ENCODE assay signal across 14 mouse cellular contexts in genomic region chr5:75808551-75809332, GRCm38 (mm10).
A peak's percentile ranks its signal among the peaks of the same experiment; 100 is the strongest.
DNase-seq lines count a peak whose midpoint lies in the region; ATAC-seq and TF ChIP-seq lines count a peak whose summit lies in the region.
"Had no signal": no experiment of that assay in that cellular context is flagged by ENCODE, and none has a peak within 500 bp of the region (broad histone marks: within the 10 kb centered on the region; RNA-seq: fewer than 3 reads in every experiment).

No protein-coding gene starts in this region.

- no peak overlapping the region for H3K4me3 ChIP-seq in heart, embryonic 16.5 days (ENCODE audit: low read length)
- H3K4me3 ChIP-seq in heart, adult 2 months = no peak overlapping the region
- H3K4me3 ChIP-seq: hindbrain, embryonic 12.5 days; liver, embryonic 15.5 days; midbrain, embryonic 10.5 days had no signal

- no peaks in the 10 kb centered on the region for H3K27me3 ChIP-seq in heart, embryonic 16.5 days (ENCODE audit: control insufficient read depth, insufficient read depth, low read length)
- H3K27me3 ChIP-seq in heart, adult 2 months (ENCODE audit: control insufficient read depth, insufficient read depth, low read length) = peaks cover 1% of the 10 kb centered on the region; the same call in 1 of the 2 replicates
- H3K27me3 ChIP-seq: hindbrain, embryonic 12.5 days; liver, embryonic 15.5 days had no signal

- 73% methylated on average over 18 of the region's 18 CpGs for WGBS in heart, embryonic 16.5 days
- WGBS in heart, adult 2 months = 59% methylated on average over 18 of the region's 18 CpGs

- H3K27ac ChIP-seq in heart, embryonic 16.5 days (ENCODE audit: low read length) = peak overlapping the region; percentile 15; the same call in 1 of the 2 replicates
- H3K27ac ChIP-seq in heart, adult 2 months = no peak overlapping the region
- H3K27ac ChIP-seq: hindbrain, embryonic 12.5 days; liver, embryonic 15.5 days; midbrain, embryonic 10.5 days had no signal

- H3K36me3 ChIP-seq in heart, embryonic 16.5 days (ENCODE audit: control insufficient read depth, insufficient read depth) = no peaks in the 10 kb centered on the region
- H3K36me3 ChIP-seq in heart, adult 2 months (ENCODE audit: control insufficient read depth, insufficient read depth, low read length) = no peaks in the 10 kb centered on the region
- H3K36me3 ChIP-seq: hindbrain, embryonic 12.5 days; liver, embryonic 15.5 days; midbrain, embryonic 10.5 days had no signal

- no peaks in the 10 kb centered on the region; the same call in 1 of the 2 replicates for H3K4me1 ChIP-seq in heart, embryonic 16.5 days (ENCODE audit: control insufficient read depth, insufficient read depth, low read length)
- H3K4me1 ChIP-seq in heart, adult 2 months (ENCODE audit: control insufficient read depth, insufficient read depth, low read length) = no peaks in the 10 kb centered on the region
- H3K4me1 ChIP-seq: hindbrain, embryonic 12.5 days had no signal

- ATAC-seq in heart, embryonic 16.5 days (replicated peaks; ENCODE audit: extremely low read depth, insufficient read depth, low FRiP score) = peak; percentile 32; the same call in 1 of the 2 replicates
- ATAC-seq: forebrain, embryonic 16.5 days; Patski had no signal

- H3K79me2 ChIP-seq in heart, adult 2 months (replicated peaks; ENCODE audit: control insufficient read depth, insufficient read depth, low read length) = no peaks in the 10 kb centered on the region

- intact Hi-C loops in heart, adult 2 months (cut with DNase I) = no loop called here

- no peak for TF ChIP-seq CTCF in heart, adult 2 months (IDR thresholded peaks at IDR 0.05)

- no peak overlapping the region for H3K9ac ChIP-seq in heart, embryonic 16.5 days (ENCODE audit: low read length)
- no peak overlapping the region for H3K9ac ChIP-seq in heart, adult 2 months (ENCODE audit: low read depth, low read length)
- H3K9ac ChIP-seq: hindbrain, embryonic 12.5 days; liver, embryonic 15.5 days had no signal

- no peak overlapping the region for H3K4me2 ChIP-seq in heart, embryonic 16.5 days (ENCODE audit: low read depth, low read length)
- H3K4me2 ChIP-seq: hindbrain, embryonic 12.5 days; liver, embryonic 15.5 days had no signal

- TF ChIP-seq POLR2A in heart, adult 2 months (IDR thresholded peaks at IDR 0.05; ENCODE audit: insufficient read depth, low read depth, low read length) = no peak

- no peak for TF ChIP-seq EP300 in heart, adult 2 months (IDR thresholded peaks at IDR 0.05; ENCODE audit: insufficient read depth, low read depth, low read length)

- peaks cover 3% of the 10 kb centered on the region; the same call in 1 of the 2 replicates for H3K9me3 ChIP-seq in heart, embryonic 16.5 days (replicated peaks; ENCODE audit: control insufficient read depth, low read length)
- H3K9me3 ChIP-seq: hindbrain, embryonic 12.5 days; liver, embryonic 15.5 days; midbrain, embryonic 10.5 days had no signal

- DNase-seq in heart, adult 2 months = no peak
- DNase-seq in spleen, postnatal 36 days (ENCODE audit: low spot score in 2 of 2) = peak; percentile 18 to 25
- no peak for DNase-seq in spleen, postnatal 14 days (ENCODE audit: low spot score in 2 of 2)
- peak; percentile 11 to 28 for DNase-seq in kidney, postnatal 36 days
- peak; percentile 58 for DNase-seq in thymus, postnatal 4 days
- DNase-seq in urinary bladder, adult 18-20 months (ENCODE audit: low spot score in 2 of 2) = no peak
- no peak for DNase-seq in layer of hippocampus, postnatal 25 days (ENCODE audit: extremely low spot score in 1 of 2, low spot score in 1 of 2)
- DNase-seq: adrenal gland, adult 8-10 months had no signal

Comparison
In these comparisons a context has a peak if more than half of its experiments do, and no peak if none do; other contexts are left out.
1. DNase-seq: peak in spleen, postnatal 36 days (2 of 2), kidney, postnatal 36 days (2 of 2) and thymus, postnatal 4 days (single experiment); none in heart, adult 2 months (0 of 2), spleen, postnatal 14 days (0 of 2), urinary bladder, adult 18-20 months (0 of 2) and layer of hippocampus, postnatal 25 days (0 of 2).